Mouse (Mus musculus): ENCODE results near the gene Fancc.

DNA sequence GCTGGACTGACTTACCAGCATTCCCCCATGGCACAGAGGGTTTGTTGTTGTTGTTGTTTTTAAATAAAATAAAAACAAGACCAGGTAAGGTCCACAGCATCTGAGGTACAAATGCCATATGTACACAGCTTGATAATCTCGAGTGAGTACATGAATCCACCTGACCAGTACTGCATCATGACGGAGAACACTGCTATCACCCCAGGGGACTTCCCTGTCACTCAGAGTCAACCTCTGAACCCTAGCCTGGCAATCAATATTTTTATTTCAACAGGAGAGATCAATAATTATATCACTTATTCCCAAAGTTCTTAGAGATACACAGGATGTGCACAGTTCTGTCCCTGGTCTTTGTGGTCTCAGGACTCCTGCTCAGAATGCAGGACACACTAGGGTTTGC, 171.1 kb downstream of the Fancc start:
- TF ChIP-seq POLR2A (IDR thresholded peaks at IDR 0.05; ENCODE audit: control insufficient read depth, extremely low read depth, insufficient read depth, low read length, poor library complexity) (no peak), CTCF (IDR thresholded peaks at IDR 0.05; ENCODE audit: borderline replicate concordance, control insufficient read depth, extremely low read depth, insufficient read depth, low read length, poor library complexity) (no peak)
